Mouse (Mus musculus) cerebellum, adult 8-10 months (tissue): ENCODE results near the gene Sap30bp.

Source experiments
- DNase-seq: peaks from one replicate; pipeline ENCODE4 v3.0.0; 2022

Sap30bp gene

GRCm38 (mm10) chr11:115906116-115906515 lies 27.0 kb upstream of the Sap30bp start:
- no peak for DNase-seq

GRCm38 (mm10) chr11:115906521-115906920 lies 26.6 kb upstream of the Sap30bp start:
- no peak for DNase-seq

- DNase-seq, result no peak
Measured at GRCm38 (mm10) chr11:115911134-115911561, 21.9 kb upstream of the Sap30bp start.

- DNase-seq, result no peak
Measured at GRCm38 (mm10) chr11:115911632-115912376, 21.3 kb upstream of the Sap30bp start, which contains the start of gene Smim6. Gene Smim6 (plus strand): TSS chr11:115912017.

GRCm38 (mm10) chr11:115916579-115916978 lies 16.5 kb upstream of the Sap30bp start:
- no peak for DNase-seq

- DNase-seq, result no peak
Measured at GRCm38 (mm10) chr11:115918637-115919036, 14.4 kb upstream of the Sap30bp start.

GRCm38 (mm10) chr11:115919073-115919472 lies 14.0 kb upstream of the Sap30bp start:
- no peak for DNase-seq

GRCm38 (mm10) chr11:115920110-115920818 lies 12.8 kb upstream of the Sap30bp start:
- peak; percentile 56 for DNase-seq

- DNase-seq, result no peak
Measured at GRCm38 (mm10) chr11:115921986-115922385, 11.1 kb upstream of the Sap30bp start.

- no peak for DNase-seq
Measured at GRCm38 (mm10) chr11:115929031-115929430, 4.1 kb upstream of the Sap30bp start.

GRCm38 (mm10) chr11:115929818-115930217 lies 3.3 kb upstream of the Sap30bp start:
- DNase-seq, result no peak

GRCm38 (mm10) chr11:115931235-115931634 lies 1.8 kb upstream of the Sap30bp start:
- no peak for DNase-seq

GRCm38 (mm10) chr11:115933747-115934110 lies 647 bp downstream of the Sap30bp start:
- no peak for DNase-seq

GRCm38 (mm10) chr11:115939690-115940329 lies 6.7 kb downstream of the Sap30bp start:
- DNase-seq, result peak; percentile 72

GRCm38 (mm10) chr11:115941980-115942379 lies 8.9 kb downstream of the Sap30bp start:
- DNase-seq, result no peak

- no peak for DNase-seq
Measured at GRCm38 (mm10) chr11:115945247-115945646, 12.2 kb downstream of the Sap30bp start.

GRCm38 (mm10) chr11:115946221-115946828 lies 13.2 kb downstream of the Sap30bp start:
- DNase-seq, result no peak

GRCm38 (mm10) chr11:115948316-115948715 lies 15.2 kb downstream of the Sap30bp start:
- no peak for DNase-seq

GRCm38 (mm10) chr11:115950719-115951118 lies 17.6 kb downstream of the Sap30bp start:
- DNase-seq, result no peak

- DNase-seq, result no peak
Measured at GRCm38 (mm10) chr11:115954712-115955111, 21.6 kb downstream of the Sap30bp start.

- DNase-seq, result no peak
Measured at GRCm38 (mm10) chr11:115955195-115955858, 22.2 kb downstream of the Sap30bp start.

GRCm38 (mm10) chr11:115956453-115956852 lies 23.4 kb downstream of the Sap30bp start:
- no peak for DNase-seq

GRCm38 (mm10) chr11:115957971-115958370 lies 24.9 kb downstream of the Sap30bp start:
- no peak for DNase-seq
